Mouse (Mus musculus): ENCODE measurements around the gene Ercc6. TPM values are rescaled to one million over a fixed set of nuclear protein-coding genes. Genes with fewer than 3 reads are reported as not detected.

Ercc6 gene
- total and polyA plus RNA-seq, 3 experiments, result 1.7 to 31.5 (median 18.8) TPM

- H3K4me3 ChIP-seq (ENCODE audit: low read depth, low read length), result no peak overlapping the region
- ATAC-seq (ENCODE audit: extremely low read depth, insufficient number of reproducible peaks, low FRiP score, poor library complexity, severe bottlenecking) (no peak), DNase-seq (ENCODE audit: low spot score) (no peak)
- H3K9me3 ChIP-seq (replicated peaks), result no peaks in the 10 kb centered on the region
- peaks cover 85% of the 10 kb centered on the region for H3K36me3 ChIP-seq (replicated peaks)
- TF ChIP-seq TAL1 (conservative IDR thresholded peaks at IDR 0.05; ENCODE audit: low read depth, low read length) (no peak), POLR2AphosphoS5 (IDR thresholded peaks at IDR 0.05; ENCODE audit: insufficient replicate concordance, low read depth, low read length) (no peak), GATA1 (IDR thresholded peaks at IDR 0.05; ENCODE audit: borderline replicate concordance, low read length) (no peak), GATA2 (IDR thresholded peaks at IDR 0.05; ENCODE audit: borderline replicate concordance, low read depth, low read length) (no peak), CTCF (IDR thresholded peaks at IDR 0.05; ENCODE audit: low read depth, low read length) (no peak)
- H3K27me3 ChIP-seq (ENCODE audit: insufficient read depth, low read length), result no peaks in the 10 kb centered on the region
- H3K4me1 ChIP-seq (ENCODE audit: insufficient read depth, low read depth, low read length), result peaks cover 1% of the 10 kb centered on the region; the same call in 1 of the 2 replicates
These were observed 10.8 kb downstream of the Ercc6 start for GRCm38 (mm10) chr14:32524071-32524470.

GRCm38 (mm10) chr14:32525996-32526705 is 12.8 kb downstream of the Ercc6 start:
- DNase-seq (ENCODE audit: low spot score) (no peak), ATAC-seq (ENCODE audit: extremely low read depth, insufficient number of reproducible peaks, low FRiP score, poor library complexity, severe bottlenecking) (no peak)
- Histone ChIP-seq H3K4me1 (ENCODE audit: insufficient read depth, low read depth, low read length) (peaks cover 4% of the 10 kb centered on the region; the same call in 1 of the 2 replicates), H3K4me3 (ENCODE audit: low read depth, low read length) (no peak overlapping the region), H3K27me3 (ENCODE audit: insufficient read depth, low read length) (no peaks in the 10 kb centered on the region), H3K9me3 (replicated peaks) (no peaks in the 10 kb centered on the region), H3K36me3 (replicated peaks) (peaks cover 79% of the 10 kb centered on the region)
- TF ChIP-seq CTCF (IDR thresholded peaks at IDR 0.05; ENCODE audit: low read depth, low read length) (no peak), POLR2AphosphoS5 (IDR thresholded peaks at IDR 0.05; ENCODE audit: insufficient replicate concordance, low read depth, low read length) (no peak), GATA1 (IDR thresholded peaks at IDR 0.05; ENCODE audit: borderline replicate concordance, low read length) (no peak), GATA2 (IDR thresholded peaks at IDR 0.05; ENCODE audit: borderline replicate concordance, low read depth, low read length) (no peak), TAL1 (conservative IDR thresholded peaks at IDR 0.05; ENCODE audit: low read depth, low read length) (no peak)

- no peak for ATAC-seq (ENCODE audit: extremely low read depth, insufficient number of reproducible peaks, low FRiP score, poor library complexity, severe bottlenecking)
- Histone ChIP-seq H3K27me3 (ENCODE audit: insufficient read depth, low read length) (no peaks in the 10 kb centered on the region), H3K4me3 (ENCODE audit: low read depth, low read length) (no peak overlapping the region), H3K4me1 (ENCODE audit: insufficient read depth, low read depth, low read length) (peaks cover 7% of the 10 kb centered on the region), H3K9me3 (replicated peaks) (no peaks in the 10 kb centered on the region), H3K36me3 (replicated peaks) (peaks cover 77% of the 10 kb centered on the region)
- DNase-seq (ENCODE audit: low spot score), result no peak
- no peak for TF ChIP-seq TAL1 (conservative IDR thresholded peaks at IDR 0.05; ENCODE audit: low read depth, low read length)
- TF ChIP-seq GATA2 (IDR thresholded peaks at IDR 0.05; ENCODE audit: borderline replicate concordance, low read depth, low read length), result no peak
- no peak for TF ChIP-seq GATA1 (IDR thresholded peaks at IDR 0.05; ENCODE audit: borderline replicate concordance, low read length)
- no peak for TF ChIP-seq POLR2AphosphoS5 (IDR thresholded peaks at IDR 0.05; ENCODE audit: insufficient replicate concordance, low read depth, low read length)
- TF ChIP-seq CTCF (IDR thresholded peaks at IDR 0.05; ENCODE audit: low read depth, low read length), result no peak
These were observed 13.9 kb downstream of the Ercc6 start for GRCm38 (mm10) chr14:32527211-32527610.

GRCm38 (mm10) chr14:32529036-32529435 is 15.7 kb downstream of the Ercc6 start:
- Histone ChIP-seq H3K27me3 (ENCODE audit: insufficient read depth, low read length) (no peaks in the 10 kb centered on the region), H3K4me1 (ENCODE audit: insufficient read depth, low read depth, low read length) (peaks cover 7% of the 10 kb centered on the region), H3K9me3 (replicated peaks) (no peaks in the 10 kb centered on the region), H3K36me3 (replicated peaks) (peaks cover 83% of the 10 kb centered on the region), H3K4me3 (ENCODE audit: low read depth, low read length) (no peak overlapping the region)
- DNase-seq (ENCODE audit: low spot score) (no peak), ATAC-seq (ENCODE audit: extremely low read depth, insufficient number of reproducible peaks, low FRiP score, poor library complexity, severe bottlenecking) (no peak)
- TF ChIP-seq GATA2 (IDR thresholded peaks at IDR 0.05; ENCODE audit: borderline replicate concordance, low read depth, low read length) (no peak), GATA1 (IDR thresholded peaks at IDR 0.05; ENCODE audit: borderline replicate concordance, low read length) (no peak), TAL1 (conservative IDR thresholded peaks at IDR 0.05; ENCODE audit: low read depth, low read length) (no peak), CTCF (IDR thresholded peaks at IDR 0.05; ENCODE audit: low read depth, low read length) (no peak), POLR2AphosphoS5 (IDR thresholded peaks at IDR 0.05; ENCODE audit: insufficient replicate concordance, low read depth, low read length) (no peak)

GRCm38 (mm10) chr14:32530896-32531295 is 17.6 kb downstream of the Ercc6 start:
- Histone ChIP-seq H3K36me3 (replicated peaks) (peaks cover 85% of the 10 kb centered on the region), H3K27me3 (ENCODE audit: insufficient read depth, low read length) (no peaks in the 10 kb centered on the region), H3K9me3 (replicated peaks) (no peaks in the 10 kb centered on the region), H3K4me1 (ENCODE audit: insufficient read depth, low read depth, low read length) (peaks cover 7% of the 10 kb centered on the region), H3K4me3 (ENCODE audit: low read depth, low read length) (no peak overlapping the region)
- DNase-seq (ENCODE audit: low spot score) (peak; percentile 34), ATAC-seq (ENCODE audit: extremely low read depth, insufficient number of reproducible peaks, low FRiP score, poor library complexity, severe bottlenecking) (peak; percentile 68; the same call in 1 of the 2 replicates)
- TF ChIP-seq GATA1 (IDR thresholded peaks at IDR 0.05; ENCODE audit: borderline replicate concordance, low read length) (no peak), CTCF (IDR thresholded peaks at IDR 0.05; ENCODE audit: low read depth, low read length) (peak; percentile 43; the same call in 1 of the 2 replicates)

GRCm38 (mm10) chr14:32531371-32531770 is 18.1 kb downstream of the Ercc6 start:
- ATAC-seq (ENCODE audit: extremely low read depth, insufficient number of reproducible peaks, low FRiP score, poor library complexity, severe bottlenecking) (no peak), DNase-seq (ENCODE audit: low spot score) (no peak)
- no peaks in the 10 kb centered on the region for H3K9me3 ChIP-seq (replicated peaks)
- no peak overlapping the region for H3K4me3 ChIP-seq (ENCODE audit: low read depth, low read length)
- no peaks in the 10 kb centered on the region for H3K27me3 ChIP-seq (ENCODE audit: insufficient read depth, low read length)
- H3K36me3 ChIP-seq (replicated peaks), result peaks cover 85% of the 10 kb centered on the region
- peaks cover 10% of the 10 kb centered on the region for H3K4me1 ChIP-seq (ENCODE audit: insufficient read depth, low read depth, low read length)
- TF ChIP-seq TAL1 (conservative IDR thresholded peaks at IDR 0.05; ENCODE audit: low read depth, low read length) (no peak), GATA2 (IDR thresholded peaks at IDR 0.05; ENCODE audit: borderline replicate concordance, low read depth, low read length) (no peak), CTCF (IDR thresholded peaks at IDR 0.05; ENCODE audit: low read depth, low read length) (no peak), GATA1 (IDR thresholded peaks at IDR 0.05; ENCODE audit: borderline replicate concordance, low read length) (no peak), POLR2AphosphoS5 (IDR thresholded peaks at IDR 0.05; ENCODE audit: insufficient replicate concordance, low read depth, low read length) (no peak)

All from G1E (cell line).